Mouse (Mus musculus) embryonic fibroblast, embryonic 13.5 days (primary cell): ENCODE measurements at regions not wholly inside any gene's neighbourhood (a gene's known extent, or its start where the extent isn't known, plus 50 kb on each side); places are given as distances from the start of the nearest gene placed in this dataset.

Source experiments
- CTCF ChIP-seq: IDR thresholded peaks from 2 replicates; pipeline ENCODE4 v1.5.1; 2011; ENCODE audit warnings: mild to moderate bottlenecking, control low read depth, low read length, moderate library complexity, borderline replicate concordance; ENCODE audit not compliant: insufficient read depth
- POLR2A ChIP-seq: IDR thresholded peaks from 2 replicates; pipeline ENCODE4 v1.6.1; 2011; ENCODE audit warnings: low read depth, mild to moderate bottlenecking, control low read depth, low read length, moderate library complexity

DNA sequence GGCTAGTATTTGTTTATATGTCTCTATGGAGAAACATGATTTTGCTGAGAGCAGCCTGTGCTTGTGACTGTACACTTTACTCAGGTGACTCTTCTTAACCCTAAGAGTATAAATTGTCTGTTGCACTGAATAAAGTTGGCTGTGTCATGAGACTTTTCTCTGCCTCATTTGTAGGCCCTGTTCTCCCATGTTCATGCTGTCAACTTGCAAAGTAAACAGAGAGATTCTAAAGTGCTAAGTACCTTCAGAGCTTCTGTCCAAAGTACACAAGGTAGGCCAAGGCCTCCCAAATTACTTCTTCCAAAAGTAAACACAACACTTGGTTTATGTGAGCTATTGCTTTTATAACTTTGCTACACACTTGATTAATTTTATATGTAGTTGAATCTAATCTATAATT is 299.7 kb upstream of the Plxna2 start:
- no peak for TF ChIP-seq POLR2A
- no peak for TF ChIP-seq CTCF
